Mouse (Mus musculus) midbrain, embryonic 16.5 days (tissue): Measurements from ENCODE around the gene Rhbdd2. TPM values are rescaled to one million over a fixed set of nuclear protein-coding genes. Genes with fewer than 3 reads are reported as not detected.
"Not testable (repeated sequence)": the region's sequence is repeated elsewhere in the genome, so short reads cannot be mapped to it uniquely, and the experiment has no call there.

ENCODE experiments used
- ATAC-seq: fragments of 200-750 bp; cut with Nextera tagmentation; 2 replicates; pipeline ENCODE4 v1.8.0; 2017; ENCODE audit warnings: moderate TSS enrichment
- H3K27ac ChIP-seq: fragments of 300-500 bp; sonication (generic); 2 replicates; pipeline ENCODE4 v1.5.1; 2014; ENCODE audit warnings: mild to moderate bottlenecking, low read length, mixed read lengths
- H3K27me3 ChIP-seq: fragments of 300-500 bp; sonication (generic); 2 replicates; pipeline ENCODE4 v1.6.1; 2014; ENCODE audit warnings: low read depth, low read length, mixed read lengths; ENCODE audit not compliant: control insufficient read depth, insufficient read depth
- H3K36me3 ChIP-seq: fragments of 300-500 bp; sonication (generic); 2 replicates; pipeline ENCODE4 v1.6.1; 2014; ENCODE audit warnings: mild to moderate bottlenecking, low read length, moderate library complexity, mixed read lengths; ENCODE audit not compliant: control insufficient read depth, insufficient read depth
- H3K4me1 ChIP-seq: fragments of 300-500 bp; sonication (generic); 2 replicates; pipeline ENCODE4 v1.6.1; 2014; ENCODE audit warnings: mild to moderate bottlenecking, low read length, mixed read lengths; ENCODE audit not compliant: control insufficient read depth, insufficient read depth
- H3K4me2 ChIP-seq: fragments of 300-500 bp; sonication (generic); 2 replicates; pipeline ENCODE4 v1.6.1; 2014; ENCODE audit warnings: mild to moderate bottlenecking, low read length, mixed read lengths
- H3K4me3 ChIP-seq: fragments of 300-500 bp; sonication (generic); 2 replicates; pipeline ENCODE4 v1.5.1; 2014; ENCODE audit warnings: low read depth, mild to moderate bottlenecking, low read length, moderate library complexity, mixed read lengths
- H3K9ac ChIP-seq: fragments of 300-500 bp; sonication (generic); 2 replicates; pipeline ENCODE4 v1.6.1; 2014; ENCODE audit warnings: low read depth, low read length, mixed read lengths
- H3K9me3 ChIP-seq: fragments of 300-500 bp; sonication (generic); replicated peaks from 2 replicates; pipeline ENCODE4 v1.6.1; 2014; ENCODE audit warnings: mild to moderate bottlenecking, low read length, mixed read lengths; ENCODE audit not compliant: control insufficient read depth, poor library complexity, severe bottlenecking
- WGBS: fragments of 180-500 bp; shearing (Covaris S2); extraction: QIAGEN DNeasy Blood & Tissue Kit; methylation state at CpG from one replicate; pipeline ENCODE4 v1.1.7; 2014; 5-methylcytosine and 5-hydroxymethylcytosine counted together
- polyA plus RNA-seq: library from polyadenylated mRNA; unstranded; fragments of >200 nt; fragmentation: Nextera tagmentation; extraction: Ambion mirVana; gene quantifications from 2 replicates; pipeline ENCODE4 v1.2.1, GENCODE M21; 2015

Rhbdd2 gene
- polyA plus RNA-seq: 86.9 and 93.9 TPM in 2 replicates

DNA sequence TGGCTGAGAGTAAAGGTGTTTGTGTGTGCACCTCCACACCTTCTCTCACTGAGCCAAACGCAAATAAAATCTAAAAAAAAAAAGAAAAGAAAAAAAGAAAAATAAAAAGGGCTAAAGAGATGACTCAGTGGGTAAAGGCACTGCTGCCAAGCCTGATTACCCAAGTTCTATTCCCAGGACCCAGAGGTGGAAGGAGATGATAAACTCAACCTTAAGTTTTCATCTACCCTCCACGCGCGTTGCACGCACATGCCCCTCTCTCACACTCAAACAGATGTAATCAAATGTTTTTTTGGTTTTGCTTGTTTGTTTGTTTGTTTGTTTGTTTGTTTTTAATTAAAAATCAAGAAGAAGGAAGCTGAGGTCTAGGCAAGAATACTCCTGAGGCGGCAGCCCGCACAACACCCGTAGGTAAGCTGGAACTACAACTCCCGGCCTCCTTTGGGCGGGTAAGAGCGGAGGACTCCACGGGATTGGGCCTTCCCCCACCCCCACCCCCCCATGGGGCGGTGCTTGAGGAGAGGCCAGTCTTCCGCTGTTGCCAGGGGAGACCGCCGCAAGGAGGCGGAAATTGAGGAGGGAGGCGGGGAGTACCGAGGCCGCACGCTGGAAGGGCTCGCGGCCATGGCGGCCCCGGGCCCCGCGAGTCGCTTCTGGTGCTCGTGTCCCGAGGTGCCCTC lies at the start of gene Rhbdd2:
Gene Rhbdd2, plus strand, starts transcription at position 502 of the 680 bp plus-strand sequence.
- Histone ChIP-seq H3K9ac (peak within 1 kb of the TSS; percentile 96), H3K27me3 (no peaks in the 10 kb centered on the region), H3K4me3 (peak within 1 kb of the TSS; percentile 87), H3K27ac (peak within 1 kb of the TSS; percentile 96), H3K9me3 (no peaks in the 10 kb centered on the region), H3K4me1 (peaks cover 11% of the 10 kb centered on the region), H3K4me2 (peak within 1 kb of the TSS; percentile 71), H3K36me3 (peaks cover 12% of the 10 kb centered on the region; the same call in 1 of the 2 replicates)
- ATAC-seq: peak; percentile 99
- WGBS: 22% methylated on average over 17 of the region's 30 CpGs

DNA sequence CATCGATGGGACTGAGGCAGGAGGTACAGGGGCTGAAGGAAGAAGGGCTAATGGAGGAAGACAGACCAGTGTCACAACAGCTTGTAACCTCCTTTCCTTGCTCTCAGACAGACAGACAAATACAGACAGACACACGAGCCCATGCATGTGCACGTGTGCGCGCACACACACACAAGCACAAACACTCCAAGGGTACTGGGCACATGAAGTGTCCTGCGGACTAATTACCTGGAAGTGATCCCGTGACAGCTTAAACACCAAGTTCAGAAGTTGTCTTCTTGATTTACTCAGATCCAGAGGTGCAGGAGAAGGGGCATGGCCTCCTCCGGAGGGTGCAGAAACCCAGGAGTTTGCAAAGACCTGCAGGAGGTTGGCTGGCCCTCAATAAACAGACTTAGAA lies 46.7 kb upstream of the Rhbdd2 start:
- Histone ChIP-seq H3K36me3 (no peaks in the 10 kb centered on the region), H3K9me3 (no peaks in the 10 kb centered on the region), H3K4me1 (no peaks in the 10 kb centered on the region), H3K27me3 (no peaks in the 10 kb centered on the region), H3K27ac (no peak overlapping the region), H3K4me3 (no peak overlapping the region), H3K4me2 (no peak overlapping the region), H3K9ac (no peak overlapping the region)
- WGBS: 91% methylated on average over 8 of the region's 8 CpGs
- ATAC-seq: no peak

DNA sequence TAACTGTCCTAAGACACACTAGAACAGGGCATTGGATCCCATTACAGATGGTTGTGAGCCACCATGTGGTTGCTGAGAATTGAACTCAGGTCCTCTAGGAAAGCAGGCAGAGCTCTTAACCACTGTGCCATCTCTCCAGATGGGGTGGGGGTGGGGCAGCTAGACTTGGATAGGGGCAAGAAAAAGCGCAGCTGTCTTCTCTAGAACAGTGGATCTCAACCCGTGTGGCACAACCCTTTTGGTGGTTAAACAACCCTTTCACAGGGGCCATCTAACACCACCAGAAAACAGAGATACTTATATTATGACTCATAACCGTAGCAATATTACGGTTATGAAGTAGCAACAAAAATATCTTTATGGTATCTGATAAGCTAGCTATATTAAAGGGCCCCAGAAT lies 44.7 kb upstream of the Rhbdd2 start:
- no peak overlapping the region for H3K4me2 ChIP-seq
- ATAC-seq: no peak
- WGBS: 89% methylated on average over 4 of the region's 4 CpGs
- no peaks in the 10 kb centered on the region for H3K4me1 ChIP-seq
- no peaks in the 10 kb centered on the region for H3K27me3 ChIP-seq
- no peaks in the 10 kb centered on the region for H3K9me3 ChIP-seq
- no peak overlapping the region for H3K9ac ChIP-seq
- no peak overlapping the region for H3K27ac ChIP-seq
- no peak overlapping the region for H3K4me3 ChIP-seq
- H3K36me3 ChIP-seq: no peaks in the 10 kb centered on the region

- Histone ChIP-seq H3K9me3 (no peaks in the 10 kb centered on the region), H3K4me3 (no peak overlapping the region), H3K4me2 (no peak overlapping the region), H3K27ac (no peak overlapping the region), H3K27me3 (no peaks in the 10 kb centered on the region), H3K9ac (no peak overlapping the region), H3K36me3 (no peaks in the 10 kb centered on the region), H3K4me1 (no peaks in the 10 kb centered on the region)
- WGBS: 81% methylated on average over 10 of the region's 12 CpGs
- no peak for ATAC-seq
Observed at GRCm38 (mm10) chr5:135589996-135590784, 42.2 kb upstream of the Rhbdd2 start.

DNA sequence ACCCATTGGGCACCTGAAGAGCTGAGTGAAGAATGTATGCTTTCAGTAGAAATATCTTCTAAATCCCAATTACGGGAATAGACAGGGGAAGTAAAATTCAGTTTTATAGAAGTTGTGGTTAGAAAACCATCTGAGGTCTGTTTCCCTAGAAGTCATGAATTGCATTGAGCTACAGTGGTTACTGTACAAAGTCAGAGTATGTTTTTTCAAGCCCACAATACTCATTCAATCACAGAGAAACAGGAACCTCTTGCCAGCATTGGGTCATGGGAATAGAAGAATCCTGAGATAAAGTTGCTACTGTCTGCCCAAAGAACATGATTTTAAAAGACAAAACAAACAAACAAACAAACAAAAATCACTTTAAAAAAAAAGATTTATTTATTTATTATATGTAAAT lies 27.8 kb upstream of the Rhbdd2 start:
- H3K9me3 ChIP-seq, ATAC-seq, H3K4me2 ChIP-seq, H3K27me3 ChIP-seq, H3K9ac ChIP-seq, H3K4me3 ChIP-seq, H3K36me3 ChIP-seq, H3K27ac ChIP-seq, H3K4me1 ChIP-seq: not testable (repeated sequence)
- no CpG with 5 or more reads among the region's 1 CpGs for WGBS

- H3K36me3 ChIP-seq, H3K4me3 ChIP-seq, H3K27ac ChIP-seq, H3K9me3 ChIP-seq, H3K27me3 ChIP-seq, H3K4me2 ChIP-seq, H3K9ac ChIP-seq, ATAC-seq, H3K4me1 ChIP-seq: not testable (repeated sequence)
- no CpG with 5 or more reads among the region's 1 CpGs for WGBS
Observed at GRCm38 (mm10) chr5:135606717-135607116, 25.7 kb upstream of the Rhbdd2 start.

- ATAC-seq: no peak
- whole genome bisulfite sequencing: 51% methylated on average over 1 of the region's 1 CpGs
- Histone ChIP-seq H3K27me3 (no peaks in the 10 kb centered on the region), H3K9me3 (peaks cover 9% of the 10 kb centered on the region), H3K4me2 (no peak overlapping the region), H3K4me3 (no peak overlapping the region), H3K4me1 (no peaks in the 10 kb centered on the region), H3K36me3 (no peaks in the 10 kb centered on the region), H3K9ac (no peak overlapping the region), H3K27ac (no peak overlapping the region)
Observed at GRCm38 (mm10) chr5:135607581-135607980, 24.8 kb upstream of the Rhbdd2 start.

- Histone ChIP-seq H3K27ac (no peak overlapping the region), H3K9ac (no peak overlapping the region), H3K4me2 (no peak overlapping the region), H3K27me3 (no peaks in the 10 kb centered on the region), H3K9me3 (0 out of 2 replicates have a peak, but pooled peaks cover 3% of the 10 kb centered on the region), H3K4me3 (no peak overlapping the region), H3K36me3 (no peaks in the 10 kb centered on the region), H3K4me1 (no peaks in the 10 kb centered on the region)
- no peak for ATAC-seq
- WGBS: 64% methylated on average over 4 of the region's 4 CpGs
Observed at GRCm38 (mm10) chr5:135609794-135610193, 22.6 kb upstream of the Rhbdd2 start.

DNA sequence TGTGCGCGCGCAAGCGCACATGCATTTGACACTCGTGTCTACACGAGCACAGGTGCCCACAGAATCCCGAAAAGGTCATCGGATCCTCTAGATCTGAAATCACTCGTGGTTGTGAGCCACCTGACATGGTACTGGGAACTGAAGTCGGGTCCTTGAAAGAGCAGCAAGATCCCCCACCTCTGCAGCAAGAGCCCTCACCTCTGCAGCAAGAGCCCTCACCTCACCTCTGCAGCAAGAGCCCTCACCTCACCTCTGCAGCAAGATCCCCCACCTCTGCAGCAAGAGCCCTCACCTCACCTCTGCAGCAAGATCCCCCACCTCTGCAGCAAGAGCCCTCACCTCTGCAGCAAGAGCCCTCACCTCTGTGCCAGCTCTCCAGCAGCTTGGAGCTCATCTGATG lies 12.7 kb upstream of the Rhbdd2 start:
- H3K27ac ChIP-seq, H3K4me1 ChIP-seq, H3K4me3 ChIP-seq, H3K4me2 ChIP-seq, ATAC-seq, H3K9ac ChIP-seq, H3K36me3 ChIP-seq, H3K9me3 ChIP-seq, H3K27me3 ChIP-seq: not testable (repeated sequence)
- WGBS: 87% methylated on average over 10 of the region's 10 CpGs
